Mouse (Mus musculus) natural killer cell, adult 2 months (primary cell): Measurements from ENCODE around the gene Mapk12.
A peak's percentile ranks its signal among the peaks of the same experiment; 100 is the strongest.

Experiments
- DNase-seq, 2 experiments: peaks; one replicate each; pipeline ENCODE4 v3.0.0; 2022; ENCODE audit warnings: low spot score in 2 of 2

The Mapk12 gene

DNA sequence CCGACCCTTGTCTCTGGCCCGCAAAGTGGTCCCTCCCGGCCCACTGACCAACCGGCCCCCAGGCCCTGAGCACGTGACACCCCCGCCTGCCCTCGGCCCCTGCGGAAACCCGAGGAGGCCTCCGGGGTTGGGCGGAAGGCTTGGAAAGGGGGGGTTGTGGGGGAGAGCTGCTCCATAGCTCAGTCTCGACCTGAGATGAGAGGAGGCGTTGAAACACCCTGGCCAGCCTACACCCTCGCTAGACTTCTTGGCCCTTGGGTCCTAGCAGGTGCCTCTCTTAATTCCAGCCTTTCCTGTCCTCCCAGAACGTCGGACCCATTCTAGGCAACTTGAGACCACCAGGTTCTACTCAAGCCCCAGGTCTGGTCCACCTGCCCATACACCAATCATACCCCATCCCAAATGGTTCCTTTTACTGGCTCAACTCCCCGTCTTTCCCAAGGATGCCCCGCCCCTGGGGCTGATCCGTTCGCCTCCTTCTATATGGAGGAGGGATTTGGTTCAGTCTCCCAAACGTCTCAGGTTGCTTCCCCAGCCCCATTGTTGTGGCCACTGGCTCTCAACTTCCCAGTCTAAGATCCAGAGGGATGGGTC lies at the start of gene Mapk12:
Gene Mapk12 (minus strand): TSS at position 45 of the 594 bp plus-strand sequence.
- no peak for DNase-seq

DNA sequence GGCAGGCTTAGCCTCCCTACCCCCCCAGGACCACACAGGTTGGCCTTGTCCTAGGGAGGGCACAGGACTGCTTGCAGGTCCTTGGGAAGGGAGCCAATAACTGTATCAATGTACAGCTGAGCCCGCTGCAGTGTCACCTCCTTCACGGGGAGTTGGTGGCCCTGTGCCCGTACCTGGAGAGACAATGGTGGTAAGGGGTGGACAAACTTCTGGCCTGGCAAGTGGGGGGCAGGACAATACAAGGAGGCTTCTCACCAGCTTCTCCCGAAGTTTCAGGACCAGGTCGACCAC lies 44.4 kb upstream of the Mapk12 start:
- DNase-seq: no peak

DNA sequence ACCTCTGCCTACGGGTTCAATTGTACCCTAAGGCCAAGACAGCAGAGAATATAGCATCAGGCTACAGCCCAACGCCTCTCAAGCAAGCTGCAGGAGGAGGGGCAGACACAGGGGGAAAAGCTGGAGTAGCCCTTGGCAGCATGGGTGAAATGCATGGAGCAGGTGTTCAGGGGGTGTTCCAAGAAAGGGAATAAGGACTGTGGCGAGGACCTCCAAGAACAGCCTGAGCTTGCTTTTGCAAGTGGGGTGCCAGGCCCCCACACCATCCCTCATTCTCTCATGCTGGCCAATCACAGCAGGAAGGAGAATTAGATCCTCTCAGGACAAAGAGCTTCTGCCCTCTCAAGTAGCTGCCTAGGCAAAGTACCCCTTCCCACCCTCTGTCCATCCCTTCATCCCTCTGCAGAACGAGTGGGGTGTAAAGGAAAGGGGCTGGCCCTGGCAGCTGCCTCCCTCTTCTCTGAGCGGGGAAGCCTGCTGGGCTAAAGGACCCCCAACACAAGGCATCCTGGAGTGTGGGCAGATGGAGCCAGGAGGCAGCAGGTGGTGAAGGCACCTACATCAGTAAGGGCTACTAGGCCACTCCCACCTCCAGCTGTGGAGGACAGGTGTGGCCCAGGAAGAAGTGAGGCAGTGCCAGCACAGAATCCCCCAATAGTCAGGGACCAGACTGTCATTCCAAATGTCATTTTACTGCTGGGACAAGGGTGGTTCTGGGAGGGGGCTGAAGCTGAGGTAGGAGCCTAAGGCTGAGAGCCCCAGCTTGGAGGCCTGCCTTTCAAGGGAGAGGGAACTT lies 43.8 kb upstream of the Mapk12 start:
- no peak for DNase-seq

DNA sequence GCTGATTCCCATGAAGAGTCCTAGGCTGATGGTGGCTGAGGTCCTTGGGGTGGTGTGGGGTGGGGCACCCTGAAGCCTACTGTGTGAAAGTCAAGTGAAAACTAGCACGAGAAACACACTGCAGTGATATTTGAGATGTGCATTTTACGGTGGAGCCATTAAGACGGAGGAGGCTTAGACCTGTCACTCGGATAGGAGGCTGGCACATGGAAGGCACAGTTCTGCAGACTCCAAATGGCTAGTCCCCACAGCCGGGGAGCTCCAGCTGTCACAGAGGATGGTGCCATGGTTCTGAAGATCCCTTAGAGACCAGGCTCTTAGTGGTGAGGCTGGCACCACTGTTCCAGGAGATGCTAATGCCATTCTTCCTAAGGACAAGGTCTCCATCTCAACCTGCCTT lies 42.3 kb upstream of the Mapk12 start:
- no peak for DNase-seq

DNA sequence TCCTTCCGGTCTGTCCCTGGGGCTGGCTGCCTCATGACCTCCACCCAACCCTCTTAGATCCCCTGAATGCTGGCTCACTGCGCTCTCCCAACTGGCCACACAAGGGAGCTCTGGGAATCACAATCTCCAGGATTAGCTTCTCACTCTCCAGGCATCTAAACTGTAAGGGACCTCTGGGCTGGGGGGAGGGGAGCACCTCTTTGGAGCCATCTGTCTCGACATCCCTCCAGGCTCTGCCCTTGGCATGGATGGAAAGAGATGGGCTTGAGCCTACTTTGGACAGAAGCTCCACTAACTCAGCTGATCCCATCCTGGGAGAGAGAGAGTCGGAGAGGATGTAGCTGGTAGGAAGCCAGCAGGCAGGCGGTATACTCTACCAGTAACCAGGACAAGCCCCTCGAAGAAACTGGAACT lies 41.8 kb upstream of the Mapk12 start:
- no peak for DNase-seq

DNA sequence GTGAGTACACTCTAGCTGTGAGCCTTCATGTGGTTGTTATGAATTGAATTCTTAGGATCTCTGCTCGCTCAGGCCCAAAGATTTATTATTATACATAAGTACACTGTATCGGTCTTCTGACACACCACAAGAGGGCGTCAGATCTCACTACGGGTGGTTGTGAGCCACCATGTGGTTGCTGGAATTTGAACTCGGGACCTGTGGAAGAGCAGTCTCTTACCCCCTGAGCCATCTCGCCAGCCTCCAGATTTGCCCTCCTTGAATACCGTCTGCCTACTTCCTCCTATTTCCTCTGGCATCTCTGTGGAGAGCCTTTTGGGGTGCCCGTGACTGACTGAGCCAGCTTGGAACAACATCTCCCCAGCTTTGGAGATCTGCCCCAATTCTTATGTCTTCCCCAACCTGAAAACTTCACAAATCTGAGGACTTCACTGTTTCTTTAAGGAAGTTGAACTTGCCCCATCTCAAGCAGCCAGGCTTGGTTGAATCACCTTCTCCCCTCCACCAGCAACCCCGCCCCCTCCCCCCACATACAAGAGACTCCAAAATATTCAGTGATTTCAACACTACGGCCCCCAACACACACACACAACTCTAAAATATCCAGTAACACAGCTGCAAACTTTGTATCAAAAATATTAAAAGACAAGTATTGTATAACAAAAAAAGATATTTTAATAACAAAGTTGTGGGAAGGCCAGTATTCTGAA lies 41.2 kb upstream of the Mapk12 start:
- DNase-seq: no peak

DNA sequence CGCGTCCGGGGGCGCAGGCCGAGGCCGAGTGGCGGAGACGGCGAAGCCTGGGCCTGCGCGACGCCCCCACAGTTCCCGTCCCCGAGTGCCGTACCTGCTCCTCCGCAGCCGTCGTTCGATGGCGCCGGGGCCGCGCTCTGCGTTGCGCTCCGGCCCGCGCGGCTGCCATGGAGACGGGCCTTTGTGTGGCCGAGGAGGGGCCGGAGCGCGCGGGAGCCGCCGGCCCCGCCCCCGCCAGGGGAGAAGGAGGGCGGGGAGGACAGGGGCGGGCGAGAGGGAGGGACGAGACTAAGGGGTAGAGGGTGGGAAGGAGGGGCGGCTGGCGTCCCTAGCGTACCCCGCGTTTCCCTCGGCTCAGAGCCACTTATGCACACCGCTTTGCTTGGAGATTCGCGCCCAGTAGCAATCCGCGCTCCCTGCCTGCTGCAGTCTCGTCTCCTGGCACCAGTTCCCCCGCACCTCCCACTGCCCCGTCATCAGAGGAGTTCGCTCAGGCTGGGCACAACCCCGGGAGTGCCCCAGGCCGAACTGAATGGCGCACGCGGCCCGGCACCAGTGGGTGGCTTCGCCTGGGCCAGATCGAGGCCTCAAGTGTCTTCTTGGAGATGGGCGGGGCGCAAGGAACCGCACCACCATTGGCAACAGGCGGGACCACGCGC lies 40.2 kb upstream of the Mapk12 start, which contains the start of gene Plxnb2:
Gene Plxnb2 (minus strand): TSS at position 218 of the 659 bp plus-strand sequence.
- no peak for DNase-seq

DNA sequence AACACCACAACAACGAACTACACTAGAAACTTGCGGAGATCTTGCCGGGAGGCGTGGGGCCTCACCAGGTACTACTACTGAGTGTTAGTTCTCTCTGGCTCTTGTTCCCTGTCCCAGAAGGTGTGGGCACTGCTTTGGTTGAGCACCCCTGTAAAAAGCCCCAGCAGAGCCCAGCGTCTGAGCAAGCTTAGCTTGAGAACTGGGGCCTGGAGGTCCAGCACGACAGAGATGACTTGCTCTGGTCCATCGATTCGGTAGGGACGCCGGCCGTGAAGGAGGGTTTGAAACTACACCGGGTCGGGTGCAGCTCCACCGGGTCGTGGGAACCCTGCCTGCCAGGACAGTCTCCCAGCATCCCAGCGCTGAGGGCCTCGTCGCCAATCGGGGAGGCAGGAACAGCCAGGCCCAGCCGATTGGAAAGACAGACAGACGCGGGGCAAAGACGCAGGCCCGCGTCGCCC lies 39.6 kb upstream of the Mapk12 start:
- no peak for DNase-seq

DNA sequence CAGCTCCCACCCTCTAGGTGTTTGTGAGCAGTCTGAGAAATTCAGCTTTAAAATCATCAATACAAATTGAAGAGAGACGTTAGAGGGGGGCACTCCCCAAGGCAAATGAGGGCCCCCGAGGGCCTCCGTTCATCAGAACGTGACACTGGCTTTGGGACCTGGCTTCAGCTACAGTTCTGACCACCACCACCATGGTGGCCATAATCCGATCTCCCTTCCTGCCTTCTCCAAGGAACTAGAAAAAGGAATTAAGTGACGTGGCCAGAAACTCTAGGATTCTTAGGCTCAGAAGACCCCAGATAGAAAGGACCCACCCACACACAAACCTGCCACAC lies 39.1 kb upstream of the Mapk12 start:
- no peak for DNase-seq

DNA sequence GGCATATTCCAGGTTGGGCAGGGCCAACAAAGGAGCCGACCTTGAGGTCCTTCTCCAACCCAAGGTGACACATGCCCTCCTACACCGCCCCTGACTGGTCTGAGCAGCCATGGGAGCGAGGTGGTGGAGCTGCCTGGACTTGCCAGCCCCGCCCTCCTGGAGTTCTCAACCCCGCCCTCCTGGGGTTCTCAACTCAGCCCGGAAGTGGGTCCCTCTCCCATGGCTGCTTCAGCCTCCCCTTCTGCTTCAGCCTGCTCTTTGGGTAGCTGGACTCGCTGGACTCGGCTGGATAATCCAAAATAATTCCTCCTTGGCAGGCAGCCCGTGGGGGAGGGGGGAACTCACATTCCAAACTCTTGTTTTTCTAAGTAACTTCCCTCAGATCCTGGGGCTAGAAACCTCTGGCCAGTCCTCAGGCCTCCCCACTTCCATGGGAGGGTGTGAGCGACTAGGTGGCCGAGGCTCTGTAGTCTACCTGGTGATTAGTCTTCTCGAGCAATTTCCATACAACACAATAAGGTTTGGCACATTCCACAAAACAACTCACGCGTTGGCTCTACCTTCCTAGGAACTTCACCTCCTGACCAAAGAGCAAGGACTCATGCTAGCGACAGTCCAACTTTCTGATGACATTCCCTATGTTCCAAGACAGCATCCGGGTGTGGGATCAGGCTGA lies 38.6 kb upstream of the Mapk12 start:
- no peak for DNase-seq

DNA sequence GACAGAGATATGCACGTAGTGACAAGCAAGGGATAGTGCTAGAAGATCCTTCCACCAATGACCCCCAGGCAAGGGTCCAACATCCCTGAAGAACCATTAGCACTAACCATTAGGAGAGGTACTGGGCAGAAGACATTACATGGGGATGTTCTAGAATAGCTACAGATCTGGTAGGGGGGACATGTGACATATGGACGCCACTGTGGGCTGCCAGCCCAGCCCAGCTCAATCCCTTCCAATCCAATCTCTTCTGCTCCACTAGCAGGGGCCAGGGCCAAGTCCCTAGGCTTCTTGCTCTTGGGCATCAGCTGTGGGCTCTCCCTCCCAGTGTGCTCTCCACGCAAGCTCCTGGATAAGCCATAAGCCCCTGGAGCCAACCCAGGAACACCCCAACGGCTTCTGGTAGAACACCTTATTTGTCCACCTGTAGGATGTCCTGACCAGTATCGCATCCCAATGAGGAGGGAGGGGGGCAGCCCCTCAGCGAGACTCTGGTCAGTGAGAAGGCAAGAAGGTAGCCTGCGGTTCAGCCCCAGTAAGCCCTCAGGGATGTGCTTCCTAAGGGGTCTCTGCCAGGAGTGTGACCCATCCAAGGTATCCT lies 37.9 kb upstream of the Mapk12 start:
- DNase-seq: no peak

DNA sequence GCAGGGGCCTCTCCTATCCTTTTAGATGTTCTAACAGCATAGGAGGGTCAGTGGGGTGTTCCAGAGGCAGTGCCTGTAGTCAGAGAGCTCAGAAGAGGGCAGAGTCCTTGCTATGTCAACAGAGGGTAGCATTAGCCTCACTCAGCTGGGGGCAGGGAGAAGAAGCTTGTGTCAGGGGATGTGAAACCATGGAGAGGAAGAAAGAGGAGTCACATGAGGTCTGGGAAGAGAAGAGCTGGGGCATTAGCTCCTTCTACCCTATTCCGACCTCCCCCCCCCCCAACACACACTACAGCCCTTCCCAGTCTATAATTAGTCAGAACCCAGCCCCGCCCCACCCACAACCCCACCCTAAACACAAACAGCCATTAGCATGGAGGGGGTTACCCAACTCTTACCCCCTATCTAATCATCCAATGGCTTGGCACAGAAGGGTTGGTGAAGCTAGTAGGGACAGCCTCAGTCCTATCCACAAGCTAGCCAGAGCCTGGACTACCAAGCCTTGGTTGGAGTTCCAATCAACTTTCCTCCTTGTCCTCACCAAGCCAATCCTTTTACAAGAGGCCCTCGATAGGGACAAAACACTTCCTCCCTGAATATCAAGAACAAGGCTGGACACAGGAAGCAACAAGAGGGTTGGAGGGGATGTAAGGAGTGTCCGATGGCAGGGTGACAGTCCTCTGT lies 37.2 kb upstream of the Mapk12 start:
- DNase-seq: peak in 1 of 2 experiments; percentile 16

DNA sequence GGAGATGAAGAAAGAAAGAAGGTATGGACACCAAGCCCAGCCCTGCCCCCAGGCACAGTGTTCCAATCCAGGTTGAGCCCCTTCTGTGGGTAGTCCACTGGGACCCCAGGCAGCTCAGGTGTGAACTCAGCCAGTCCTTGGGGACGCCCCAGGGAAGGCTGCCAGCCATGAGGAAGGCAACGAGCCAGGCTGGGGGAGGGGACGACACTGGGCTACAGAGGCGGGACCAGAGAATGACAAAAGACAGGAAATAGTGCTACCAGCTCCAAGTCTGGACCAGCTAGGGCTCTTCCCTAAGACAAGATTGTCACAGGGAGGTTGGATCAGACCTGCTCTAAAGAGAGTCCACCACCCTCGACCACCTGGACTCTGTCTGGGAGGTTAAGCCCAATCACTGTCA lies 36.6 kb upstream of the Mapk12 start:
- no peak for DNase-seq

DNA sequence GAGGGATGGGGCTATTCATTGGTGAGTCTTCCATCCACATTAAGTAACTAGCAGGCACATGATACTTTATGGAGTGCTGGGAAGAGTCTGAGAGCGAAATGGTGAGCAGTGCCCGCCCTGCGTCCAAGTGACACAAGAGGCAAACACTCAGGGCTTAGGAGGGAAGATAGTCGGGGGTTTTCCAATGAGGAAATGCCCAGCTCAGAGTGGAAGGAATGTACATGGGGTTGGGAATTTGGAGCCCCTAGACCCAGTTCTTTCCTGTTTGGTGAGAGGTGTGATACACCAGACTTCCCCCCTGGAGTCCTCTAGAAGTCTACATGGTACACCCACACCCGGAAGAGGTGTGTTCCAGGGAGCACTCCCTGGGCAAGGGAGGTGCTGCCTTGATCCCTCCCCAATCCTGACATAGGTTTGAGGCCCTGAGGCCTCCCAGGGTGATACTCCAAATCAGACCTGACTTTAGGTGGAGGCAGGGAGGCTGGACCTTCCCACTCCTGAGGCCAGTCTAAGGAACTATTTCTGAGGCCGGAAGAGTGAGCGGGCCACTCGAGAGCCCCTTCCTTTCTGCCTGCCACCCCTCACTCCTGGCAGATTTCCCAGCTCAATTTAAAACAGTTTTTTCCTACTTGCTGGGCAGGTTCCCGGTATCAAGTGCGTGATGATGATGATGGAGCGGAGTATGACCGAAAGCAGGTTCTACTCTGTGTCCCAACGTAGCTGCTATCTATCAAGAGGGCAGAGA lies 35.1 kb upstream of the Mapk12 start:
- DNase-seq: no peak

DNA sequence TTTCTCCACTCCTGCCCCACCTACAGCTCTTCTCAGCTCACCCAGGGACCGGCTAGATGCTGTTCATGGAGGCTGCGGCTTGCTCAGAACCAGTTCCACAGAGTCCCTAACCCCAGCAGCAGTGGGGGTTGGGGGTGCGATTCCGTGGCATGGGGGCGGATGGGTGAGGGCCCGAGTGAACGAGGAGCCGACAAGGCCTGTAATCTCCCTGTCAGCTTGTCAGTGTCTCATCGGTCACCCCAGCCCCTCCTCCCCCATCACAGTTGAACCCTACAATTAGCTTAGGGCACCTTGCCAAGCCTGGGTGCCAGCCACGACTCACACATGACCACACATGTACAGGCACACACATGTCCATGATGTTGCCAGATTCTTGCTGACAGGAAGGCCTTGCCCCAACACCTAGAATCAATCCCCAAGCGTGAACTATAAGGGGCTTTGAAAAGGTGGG lies 34.4 kb upstream of the Mapk12 start:
- DNase-seq: no peak

DNA sequence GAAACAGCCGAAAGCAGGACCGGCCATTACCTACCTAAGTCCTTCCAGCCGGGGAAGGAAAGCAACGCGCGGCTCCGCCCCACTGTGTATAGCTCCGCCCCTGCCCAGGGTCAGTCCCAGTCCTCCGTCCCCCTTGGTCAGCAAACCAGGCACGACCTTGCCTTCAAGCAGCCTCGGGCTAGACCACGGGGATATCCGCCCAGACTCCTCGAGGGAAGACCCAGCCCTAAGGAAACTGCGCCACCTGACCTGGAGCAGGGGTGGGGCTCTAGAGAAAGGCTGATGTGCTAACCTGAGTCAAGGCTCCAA lies 33.4 kb upstream of the Mapk12 start:
- no peak for DNase-seq

DNA sequence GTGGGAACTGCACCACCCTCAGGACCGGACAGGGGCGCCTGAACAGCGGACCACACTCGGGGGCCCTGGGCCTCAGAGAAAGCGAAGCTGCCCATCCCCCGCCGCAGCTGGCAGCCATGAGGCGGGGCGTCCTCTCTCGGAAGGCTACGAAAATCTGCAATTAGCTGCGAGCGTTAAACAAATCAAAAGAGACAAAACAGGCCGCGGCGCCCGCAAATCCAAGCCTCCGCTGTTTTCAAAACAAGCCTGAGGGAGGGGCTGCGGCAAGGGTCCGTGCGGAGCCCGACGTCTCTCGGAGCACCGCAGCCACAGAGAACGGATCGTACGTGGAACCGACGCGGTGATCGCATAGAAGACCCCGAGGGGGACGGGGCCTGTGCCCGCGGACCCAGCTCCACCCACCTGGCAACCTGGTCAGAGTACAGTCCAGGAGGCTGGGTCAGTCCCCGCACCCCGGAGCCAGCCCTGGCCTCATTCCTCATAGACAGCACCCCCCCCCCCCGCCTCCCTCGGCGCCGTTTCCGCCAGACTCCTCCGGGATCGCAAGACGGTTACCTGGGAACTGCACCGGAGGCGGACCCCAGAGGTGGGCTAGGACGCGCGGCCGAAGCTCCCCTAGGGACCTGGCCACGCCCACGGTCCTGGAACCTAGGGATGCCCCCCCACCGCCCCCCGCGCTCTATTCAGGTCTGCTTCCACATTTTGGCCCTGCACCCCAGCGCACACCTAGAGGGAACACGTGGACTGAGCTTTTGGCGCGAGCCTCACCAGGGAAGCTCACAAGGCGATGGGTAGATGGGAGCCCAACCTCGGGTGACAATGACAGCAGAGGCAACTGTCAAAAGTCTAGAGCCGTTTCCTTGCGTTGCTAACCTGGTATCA lies 32.8 kb upstream of the Mapk12 start:
- DNase-seq: no peak

DNA sequence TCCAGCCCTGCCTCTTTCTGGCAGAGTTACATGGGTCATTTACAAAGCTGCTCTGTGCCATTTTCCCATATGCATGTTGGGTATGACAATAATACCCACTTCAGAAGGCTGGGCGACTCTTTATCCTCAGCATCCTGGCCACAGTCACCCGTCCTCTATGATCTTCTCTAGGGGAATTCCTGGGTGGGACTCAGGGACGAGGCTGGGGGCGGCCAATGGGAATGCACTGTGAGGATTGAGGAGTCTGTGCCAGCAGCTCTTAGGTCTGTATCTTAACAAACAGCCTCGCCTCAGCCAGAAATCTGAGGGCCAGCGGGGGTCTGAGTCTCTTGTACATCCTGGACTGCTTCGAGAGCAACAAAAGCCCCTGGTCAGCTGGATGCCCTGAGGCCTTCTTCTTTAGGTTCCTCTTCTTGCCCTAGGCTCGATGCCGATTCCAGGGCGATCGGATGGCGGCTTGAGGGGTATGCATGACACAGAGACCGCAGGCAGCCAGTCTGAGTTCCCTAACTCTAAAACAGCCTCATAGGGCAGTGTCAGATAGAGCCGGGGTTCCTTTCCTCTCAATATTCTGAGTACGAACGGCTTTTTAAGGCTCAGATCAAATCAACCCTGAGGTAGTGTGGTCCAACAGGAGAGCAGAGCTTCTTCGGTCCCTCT lies 31.9 kb upstream of the Mapk12 start:
- DNase-seq: no peak

DNA sequence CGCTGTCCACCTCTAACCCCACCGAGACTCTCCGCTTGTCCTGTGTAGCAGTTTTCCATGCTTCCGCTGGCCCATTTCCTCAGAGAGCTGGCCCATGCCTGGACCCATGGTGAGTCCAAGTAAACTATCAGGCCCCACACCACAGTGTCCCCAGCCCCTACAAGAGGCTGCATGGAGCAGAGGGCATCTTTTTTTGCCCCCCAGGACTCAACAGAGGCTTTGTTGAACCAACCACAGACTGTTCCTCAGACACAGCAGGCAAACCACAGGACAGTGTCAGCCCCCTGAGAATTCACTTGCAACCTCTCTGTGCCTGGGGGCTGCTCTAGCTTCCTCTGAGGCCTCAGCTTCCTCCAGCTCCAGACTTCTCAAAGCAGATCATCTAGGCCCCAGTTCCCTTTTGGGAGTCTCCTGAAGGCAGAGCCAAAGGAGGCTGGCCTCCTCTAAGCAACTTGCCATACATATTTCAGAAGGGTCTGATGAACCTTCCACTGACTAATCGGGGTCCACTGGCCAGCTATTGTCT lies 31.1 kb upstream of the Mapk12 start:
- DNase-seq: no peak
